Mouse (Mus musculus): Measurements from ENCODE around the gene Leprot.

Gene Leprot

DNA sequence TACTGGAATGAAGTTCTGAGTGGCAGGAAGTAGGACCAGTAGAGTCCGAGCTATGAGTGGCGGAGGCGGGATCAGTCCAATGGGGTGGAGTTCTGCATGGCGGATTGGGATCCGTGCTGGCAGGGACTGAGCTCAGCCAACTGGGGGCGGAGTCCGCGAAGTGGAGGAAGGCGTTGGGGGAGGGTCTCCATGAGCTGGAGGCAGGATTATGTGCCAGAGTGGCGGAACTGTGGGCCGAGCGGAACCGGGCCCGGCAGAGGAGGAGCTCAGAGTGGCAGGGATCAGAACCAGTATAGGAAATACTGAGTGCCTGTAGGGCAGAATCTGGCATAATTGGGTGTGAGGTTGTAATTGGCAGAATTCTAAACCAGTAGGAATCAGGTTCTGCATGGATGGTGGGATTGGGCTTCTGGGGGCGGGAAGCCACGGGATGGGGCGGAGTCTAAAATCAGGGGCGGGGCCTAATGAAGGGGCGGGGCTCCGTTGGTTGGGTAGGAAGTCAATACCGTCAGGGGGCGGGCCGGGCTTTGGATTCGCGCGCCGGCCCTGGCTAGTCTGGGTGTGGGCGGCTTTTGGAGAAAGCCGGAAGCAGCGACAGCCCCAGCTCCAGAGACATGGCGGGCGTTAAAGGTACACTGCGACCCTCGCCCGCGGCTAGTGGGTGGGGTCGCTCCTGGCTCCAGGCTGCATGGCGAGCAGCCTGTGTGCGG, at the start of gene Leprot:
Gene Leprot, plus strand, starts transcription at position 523 of the 710 bp plus-strand sequence.
- peak; percentile 99 for DNase-seq (ENCODE audit: low spot score)

DNA sequence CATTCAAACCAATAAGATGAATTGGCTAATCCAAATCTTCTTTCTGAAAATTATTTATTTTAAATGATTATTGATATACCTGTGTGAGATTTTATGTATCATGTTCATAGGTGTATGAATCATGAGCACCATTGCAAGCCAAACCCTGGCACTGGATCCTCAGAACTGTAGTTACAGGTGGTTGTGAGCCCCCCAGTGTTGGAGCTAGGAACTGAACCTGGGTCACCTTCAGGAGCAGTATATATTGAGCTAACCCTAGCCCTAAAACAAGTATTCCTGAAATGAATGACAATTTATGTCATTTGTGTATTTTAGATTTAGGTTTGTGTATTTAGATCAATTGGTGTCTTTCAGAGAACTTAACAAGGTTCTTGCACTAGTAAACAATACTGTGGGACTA, 45.8 kb upstream of the Leprot start:
- no peak for DNase-seq (ENCODE audit: low spot score)

DNA sequence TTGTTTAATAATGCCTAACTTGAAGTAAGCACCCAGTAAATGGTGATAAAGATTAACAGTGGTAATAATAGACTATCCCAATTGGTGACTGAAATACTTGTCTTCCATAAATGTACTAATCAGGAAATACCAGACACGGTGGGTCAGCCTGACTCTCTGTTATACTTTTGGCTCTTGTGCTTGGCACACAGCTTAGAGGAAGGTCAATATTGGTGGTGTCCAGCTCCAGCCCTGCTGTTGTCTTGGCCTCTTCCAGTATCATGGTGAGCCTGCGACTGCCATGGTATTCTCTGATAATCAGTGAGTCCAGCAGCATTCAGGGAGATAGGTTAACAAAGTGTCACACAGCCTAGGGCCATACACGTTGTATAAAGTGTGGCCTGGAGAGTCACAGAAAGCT, 43.9 kb upstream of the Leprot start:
- no peak for DNase-seq (ENCODE audit: low spot score)

DNA sequence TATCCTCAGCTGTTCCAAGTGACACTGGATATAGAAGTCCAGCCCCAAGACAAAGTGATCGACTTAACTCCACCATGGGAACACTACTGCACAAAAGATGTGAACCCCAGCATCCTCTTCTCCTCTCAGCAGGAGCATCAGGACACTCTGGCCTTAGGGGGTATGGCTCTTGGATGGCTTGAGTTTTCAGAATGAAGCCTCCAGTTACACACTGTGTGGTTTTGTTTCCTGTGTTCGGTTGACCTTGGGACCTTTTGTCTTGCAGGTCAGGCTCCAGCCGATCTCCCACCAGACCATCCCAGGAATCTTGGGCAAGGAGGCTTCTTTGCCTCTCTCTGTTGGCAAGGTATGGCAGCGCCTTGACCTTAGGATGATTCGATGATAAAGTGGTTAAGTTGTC, 31.0 kb upstream of the Leprot start:
- DNase-seq (ENCODE audit: low spot score) = no peak

DNA sequence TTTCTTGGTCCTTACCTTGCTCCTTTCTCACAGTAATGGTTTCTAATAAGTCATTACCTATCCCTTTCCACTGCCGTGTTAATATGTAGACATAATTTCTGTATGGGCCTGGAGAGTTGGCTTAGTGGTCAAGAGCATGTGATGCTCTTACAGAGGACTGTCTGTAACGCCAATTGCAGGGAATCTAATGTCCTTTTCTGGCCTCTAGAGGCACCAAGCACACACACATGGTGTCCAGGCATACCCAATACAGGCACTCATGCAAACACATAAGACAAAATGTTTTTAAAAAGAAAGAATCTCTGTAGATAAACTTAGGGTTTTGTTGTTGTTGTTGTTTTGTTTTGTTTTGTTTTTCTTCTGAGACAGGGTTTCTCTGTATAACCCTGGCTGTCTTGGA, 29.8 kb upstream of the Leprot start:
- DNase-seq (ENCODE audit: low spot score) = no peak

DNA sequence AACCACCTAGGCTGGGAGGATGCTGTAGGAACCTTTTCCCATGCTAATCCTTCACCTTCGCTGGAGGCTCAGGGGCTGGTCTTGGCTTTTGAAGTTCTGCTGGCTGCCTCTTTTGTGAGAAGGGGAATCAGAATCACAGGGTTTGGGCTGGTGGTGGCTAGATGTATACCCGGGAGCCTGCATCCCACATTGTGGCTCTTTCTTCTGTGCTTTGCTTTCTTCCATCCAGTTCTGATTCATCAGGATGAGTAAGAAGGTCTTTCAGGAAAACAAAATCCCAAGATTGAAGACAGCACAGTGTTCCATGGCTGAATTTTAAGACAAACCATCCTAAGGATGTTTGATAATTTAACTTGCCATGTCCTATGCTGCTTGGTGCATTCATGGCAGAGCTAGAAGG, 27.3 kb upstream of the Leprot start:
- DNase-seq (ENCODE audit: low spot score) = no peak

DNA sequence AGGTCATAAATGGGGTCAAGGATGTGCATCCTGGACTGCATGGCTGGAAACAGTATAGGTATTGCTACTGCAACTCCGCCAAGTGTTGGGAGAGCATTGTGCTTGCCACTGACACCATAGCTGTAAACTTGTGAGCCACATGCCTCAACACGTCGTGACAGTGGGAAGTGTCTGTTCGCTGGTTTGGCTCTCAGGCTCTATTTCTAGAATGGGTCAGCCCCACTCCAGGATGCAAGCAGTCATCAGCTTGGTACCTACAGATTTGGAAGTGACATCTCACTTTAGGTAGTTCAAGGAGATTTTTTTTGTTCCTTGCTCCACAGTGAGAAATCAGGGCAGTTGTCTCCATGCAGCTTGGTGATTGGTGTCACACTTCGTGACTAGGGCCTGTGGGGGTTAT, 26.3 kb upstream of the Leprot start:
- DNase-seq (ENCODE audit: low spot score) = no peak

DNA sequence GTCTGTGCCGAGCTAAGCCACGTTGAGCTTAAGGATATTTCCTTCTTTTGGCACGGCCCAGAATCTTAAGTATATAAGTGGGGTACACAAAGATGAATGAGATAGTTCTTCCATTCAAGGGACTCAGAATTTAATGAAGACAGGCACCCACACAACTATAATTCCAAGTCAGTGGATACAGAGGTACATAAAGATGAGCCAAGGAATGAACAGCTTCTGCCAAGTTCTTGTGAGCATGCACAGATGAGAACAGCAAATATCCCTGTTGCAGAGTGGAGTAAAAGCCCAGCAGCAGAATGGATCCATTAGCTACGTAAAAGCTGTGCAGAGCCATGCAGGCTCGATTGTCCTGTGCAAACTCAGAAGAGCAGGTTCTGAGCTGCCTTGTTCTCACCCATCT, 22.2 kb upstream of the Leprot start:
- no peak for DNase-seq (ENCODE audit: low spot score)

DNA sequence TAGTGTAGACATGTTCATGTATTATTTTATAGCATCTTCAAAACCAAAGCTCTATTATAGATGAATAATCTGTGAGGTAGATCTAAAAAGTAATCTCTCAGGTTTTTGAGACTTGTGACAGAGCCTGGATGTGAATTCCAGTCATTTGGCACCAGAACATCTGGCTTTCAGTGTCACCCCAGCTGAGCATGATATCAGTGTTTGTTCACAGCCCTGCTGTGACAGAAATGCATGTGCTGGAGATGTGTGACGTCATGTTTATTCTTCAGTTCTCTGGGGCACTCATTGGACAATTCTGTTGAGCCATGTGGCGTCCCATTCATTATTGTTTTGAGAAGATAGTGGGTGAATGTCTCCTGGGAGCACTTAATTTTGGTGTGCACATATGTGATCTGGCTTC, 11.9 kb upstream of the Leprot start:
- no peak for DNase-seq (ENCODE audit: low spot score)

DNA sequence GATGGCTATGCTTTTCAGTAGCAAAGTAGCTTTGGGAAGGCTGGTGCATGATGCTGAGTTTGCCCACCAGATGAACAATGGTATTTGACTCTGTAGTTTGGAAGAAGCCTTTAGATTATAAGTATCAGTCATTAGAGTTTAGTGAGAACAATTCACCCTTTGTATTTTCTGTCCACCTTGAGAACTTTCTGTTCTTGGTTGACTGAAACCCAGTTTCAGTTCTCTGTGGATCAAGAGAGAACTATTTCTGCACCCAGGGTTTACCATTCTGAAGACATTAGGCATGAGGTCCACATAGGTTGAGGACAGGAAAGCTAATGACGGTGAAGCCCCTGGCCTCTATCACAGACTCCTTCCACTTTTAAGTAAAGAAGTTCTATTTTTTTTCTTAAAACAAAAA, 10.0 kb upstream of the Leprot start:
- no peak for DNase-seq (ENCODE audit: low spot score)

DNA sequence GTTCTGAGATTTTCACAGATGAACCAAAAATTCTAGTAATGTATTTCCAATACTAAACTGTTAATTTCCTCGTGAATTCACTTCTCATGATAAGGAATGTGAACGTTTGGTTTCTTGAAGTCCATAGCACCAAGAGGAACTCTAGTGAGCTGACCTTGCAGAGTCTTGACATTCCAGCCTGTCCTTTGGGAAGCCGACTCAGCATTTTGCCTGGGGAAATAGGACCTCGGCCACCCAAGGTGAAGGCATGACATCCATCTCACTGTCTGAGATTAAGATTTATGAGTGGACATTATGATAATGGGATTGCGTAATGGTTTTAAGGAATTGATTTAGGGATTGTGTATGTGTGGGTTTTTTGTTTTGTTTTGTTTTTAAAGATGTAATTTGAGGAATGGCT, 6.9 kb upstream of the Leprot start:
- DNase-seq (ENCODE audit: low spot score) = no peak

DNA sequence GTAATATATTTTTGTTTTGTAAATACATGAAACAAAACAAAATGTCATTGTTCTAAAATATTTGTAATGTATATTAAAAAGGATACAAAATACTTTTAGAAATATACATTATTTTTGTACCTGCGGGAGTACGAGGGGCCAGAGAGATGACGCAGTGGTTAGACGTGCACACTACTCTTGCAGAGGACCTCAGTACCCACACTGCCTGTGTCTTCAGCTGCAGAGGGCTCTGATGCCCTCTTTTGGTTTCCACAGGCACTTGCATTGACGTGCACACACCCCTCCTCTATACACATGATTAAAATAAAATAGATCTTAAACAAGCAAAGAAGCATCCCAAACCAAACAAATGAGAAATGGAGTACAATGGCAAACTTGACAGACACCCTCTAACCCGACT, 4.8 kb upstream of the Leprot start:
- DNase-seq (ENCODE audit: low spot score) = no peak

DNA sequence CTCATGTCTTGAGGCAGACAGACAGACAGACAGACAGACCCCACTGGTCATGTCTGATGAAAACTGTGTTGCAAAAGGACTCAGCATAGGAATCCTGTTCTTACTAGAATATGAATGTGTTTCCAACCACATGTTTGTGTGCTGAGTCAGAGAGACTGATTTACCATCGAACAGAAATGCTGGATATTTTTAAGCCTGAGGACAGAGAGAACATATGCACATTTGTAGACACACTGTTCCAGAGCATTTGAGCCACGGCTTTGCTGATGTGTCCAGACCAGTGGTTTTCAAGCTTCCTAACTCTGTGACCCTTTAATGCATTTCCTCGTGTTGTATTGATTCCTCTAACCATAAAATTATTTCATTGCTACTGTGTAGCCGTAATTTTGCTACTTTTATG, 4.3 kb upstream of the Leprot start:
- DNase-seq (ENCODE audit: low spot score) = no peak

DNA sequence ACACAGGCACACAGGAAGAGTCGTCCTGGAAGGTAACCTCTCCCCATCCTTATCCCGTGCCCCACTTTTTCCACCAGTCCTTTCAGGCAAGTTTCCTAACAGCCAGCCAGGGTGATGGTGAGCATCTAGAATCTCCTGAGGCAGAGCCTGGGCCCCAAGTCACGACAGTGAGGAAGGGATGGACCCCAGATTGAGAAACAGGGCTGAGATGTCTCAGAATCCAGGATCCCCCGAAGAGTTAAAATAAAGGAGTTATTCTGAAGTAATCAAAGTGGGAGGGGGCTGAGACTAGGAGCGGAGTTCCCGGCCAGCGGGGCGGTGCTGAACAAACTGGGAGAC, 692 bp upstream of the Leprot start:
- DNase-seq (ENCODE audit: low spot score) = no peak

DNA sequence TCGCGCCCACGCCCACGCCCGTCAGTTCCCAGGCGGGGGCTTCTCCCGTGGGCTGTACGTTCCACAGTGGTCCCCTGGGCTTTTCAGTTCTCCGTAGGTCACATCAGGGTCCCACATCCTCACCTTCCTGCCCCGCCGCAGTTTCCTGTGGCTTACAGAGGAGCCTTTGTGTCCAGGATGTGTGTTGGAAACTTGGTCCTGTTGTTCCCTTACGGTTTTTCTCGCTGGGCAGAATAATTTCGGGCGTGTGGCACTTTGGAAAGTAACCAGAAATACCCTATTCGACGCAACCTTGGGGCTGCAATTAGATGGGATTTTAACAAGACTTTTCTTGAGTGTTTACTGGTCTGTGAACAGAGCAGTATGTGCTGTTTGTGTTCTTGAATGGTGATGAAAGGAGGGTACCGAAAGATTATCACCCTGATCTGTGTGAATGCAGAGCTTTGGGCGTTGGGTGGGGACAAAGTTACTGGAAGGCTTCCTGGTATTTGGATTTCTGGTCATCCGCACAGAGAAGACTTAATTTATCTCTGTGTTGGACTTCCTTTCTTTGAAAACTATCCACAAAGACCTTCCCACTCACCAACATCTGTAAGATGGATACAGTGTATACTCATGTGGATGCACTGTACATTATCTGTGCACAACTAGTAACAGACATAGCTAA, 591 bp downstream of the Leprot start:
- peak; percentile 49 for DNase-seq (ENCODE audit: low spot score)

DNA sequence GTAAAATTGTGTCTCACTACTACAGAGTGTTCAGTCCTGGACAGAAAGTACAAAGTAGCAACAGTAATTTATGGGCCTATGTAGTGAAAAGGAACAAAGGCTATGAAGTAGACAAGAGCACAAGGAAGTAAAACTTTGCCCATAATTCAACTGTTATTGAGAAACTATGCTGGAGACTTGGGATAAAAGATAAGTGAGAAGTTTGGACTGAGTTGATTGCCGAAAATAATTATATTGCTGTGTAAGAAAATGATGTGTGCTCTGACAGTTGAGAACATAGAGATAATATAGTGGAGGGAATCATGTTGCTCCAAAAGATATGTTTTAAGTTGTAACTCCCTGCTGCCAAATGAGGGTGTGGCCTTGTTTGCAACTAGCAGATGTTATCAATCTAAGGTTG, 1.2 kb downstream of the Leprot start:
- peak; percentile 17 for DNase-seq (ENCODE audit: low spot score)

DNA sequence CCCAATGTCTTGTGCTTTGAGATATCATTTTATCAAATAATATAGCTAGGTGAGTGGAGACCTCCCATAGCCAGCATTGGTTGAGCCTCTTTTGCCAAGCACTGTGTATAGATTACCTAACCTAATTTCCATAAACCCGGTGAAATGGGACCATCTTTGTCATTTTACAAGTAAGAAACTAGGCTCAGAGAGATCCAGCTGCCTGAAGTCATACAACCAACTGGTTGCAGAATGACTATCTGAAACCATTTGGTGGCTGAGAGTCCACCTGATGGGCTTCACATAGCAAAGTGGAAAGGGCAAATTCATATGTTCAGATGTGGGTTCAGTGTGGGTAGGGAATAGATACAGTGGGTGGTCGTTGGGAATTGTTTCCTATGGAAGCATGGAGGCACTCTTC, 3.4 kb downstream of the Leprot start:
- DNase-seq (ENCODE audit: low spot score) = no peak

DNA sequence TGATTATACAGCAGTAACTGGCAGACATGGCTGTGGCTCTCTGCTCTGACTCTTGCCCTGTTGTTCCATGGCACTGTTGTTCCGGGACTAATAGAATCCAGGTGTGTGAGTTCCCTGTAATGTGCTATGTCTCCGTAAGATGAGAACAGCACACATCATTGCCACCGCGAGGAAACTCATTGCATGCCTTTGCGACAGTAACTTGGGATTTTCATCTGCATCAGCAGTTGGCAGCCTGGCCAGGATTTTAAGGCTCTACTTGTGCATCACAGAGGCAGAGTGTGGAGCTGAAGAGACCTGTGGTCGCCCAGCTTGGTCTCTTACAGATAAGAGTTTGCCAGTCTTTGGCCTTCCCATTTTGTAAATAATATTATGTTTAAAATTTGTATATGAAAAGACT, 6.7 kb downstream of the Leprot start:
- DNase-seq (ENCODE audit: low spot score) = no peak

DNA sequence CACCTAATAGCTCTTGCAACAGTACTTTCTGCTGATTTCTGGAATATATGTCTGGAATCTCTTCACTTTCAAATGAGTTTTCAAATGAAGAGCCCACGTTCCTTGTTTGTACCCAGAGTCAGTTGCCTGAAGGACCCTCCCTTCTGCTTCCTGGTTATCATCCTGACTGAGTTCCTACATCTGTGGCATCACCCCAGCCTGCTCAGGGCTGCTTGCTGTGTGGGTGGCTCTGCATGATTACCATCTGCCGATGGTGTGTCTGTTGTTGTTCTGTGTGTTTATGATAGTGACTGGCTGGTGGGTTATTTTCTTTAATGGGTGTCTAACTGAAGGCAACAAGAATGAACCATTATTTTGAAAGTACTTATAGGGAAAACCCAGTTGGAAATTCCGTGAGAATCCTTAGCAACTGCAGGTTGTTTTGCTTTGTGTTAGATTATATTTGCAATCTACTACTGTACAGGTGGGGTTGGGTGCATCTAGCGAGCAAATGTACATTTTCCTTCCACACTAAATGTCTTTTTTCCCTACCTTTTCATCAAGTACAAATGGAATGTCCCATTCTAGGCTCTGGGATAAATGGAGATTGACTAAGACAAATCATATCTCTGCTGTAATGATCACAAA, 7.4 kb downstream of the Leprot start:
- no peak for DNase-seq (ENCODE audit: low spot score)

DNA sequence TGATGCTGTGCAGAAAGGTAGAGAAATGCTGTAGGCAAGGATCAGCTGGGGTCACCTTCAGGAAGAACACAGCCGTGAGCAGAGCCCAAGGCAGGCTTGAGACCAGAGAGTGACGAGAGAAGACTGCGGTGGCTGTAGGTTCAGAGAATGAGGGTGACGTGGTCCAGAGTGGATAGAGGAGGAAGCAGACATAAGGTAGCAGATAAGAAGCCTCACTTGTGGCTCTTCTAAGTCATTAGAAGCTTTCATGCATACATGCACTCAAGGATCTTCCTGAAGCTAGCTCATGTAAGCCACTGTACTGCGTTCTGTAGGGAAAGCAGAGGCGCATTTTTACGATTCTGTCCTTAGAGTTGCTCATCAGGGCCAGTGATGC, 7.9 kb downstream of the Leprot start:
- DNase-seq (ENCODE audit: low spot score) = no peak

DNA sequence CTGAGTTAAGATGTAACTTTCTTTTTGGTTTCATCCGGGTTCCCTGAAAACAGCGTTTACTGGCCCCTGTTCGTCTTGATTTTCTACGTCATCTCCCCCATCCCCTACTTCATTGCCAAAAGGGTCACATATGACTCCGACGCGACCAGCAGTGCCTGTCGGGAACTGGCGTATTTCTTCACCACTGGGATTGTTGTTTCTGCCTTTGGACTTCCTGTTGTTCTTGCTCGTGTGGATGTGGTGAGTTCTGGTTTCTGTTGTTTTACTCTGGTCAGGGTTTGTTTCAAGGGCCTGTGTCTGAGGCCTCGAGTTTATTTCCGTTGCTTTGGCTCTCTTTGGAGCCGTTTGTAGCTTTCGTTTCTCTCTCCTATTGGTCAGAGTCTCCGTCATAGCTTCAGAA, 8.5 kb downstream of the Leprot start:
- no peak for DNase-seq (ENCODE audit: low spot score)

DNA sequence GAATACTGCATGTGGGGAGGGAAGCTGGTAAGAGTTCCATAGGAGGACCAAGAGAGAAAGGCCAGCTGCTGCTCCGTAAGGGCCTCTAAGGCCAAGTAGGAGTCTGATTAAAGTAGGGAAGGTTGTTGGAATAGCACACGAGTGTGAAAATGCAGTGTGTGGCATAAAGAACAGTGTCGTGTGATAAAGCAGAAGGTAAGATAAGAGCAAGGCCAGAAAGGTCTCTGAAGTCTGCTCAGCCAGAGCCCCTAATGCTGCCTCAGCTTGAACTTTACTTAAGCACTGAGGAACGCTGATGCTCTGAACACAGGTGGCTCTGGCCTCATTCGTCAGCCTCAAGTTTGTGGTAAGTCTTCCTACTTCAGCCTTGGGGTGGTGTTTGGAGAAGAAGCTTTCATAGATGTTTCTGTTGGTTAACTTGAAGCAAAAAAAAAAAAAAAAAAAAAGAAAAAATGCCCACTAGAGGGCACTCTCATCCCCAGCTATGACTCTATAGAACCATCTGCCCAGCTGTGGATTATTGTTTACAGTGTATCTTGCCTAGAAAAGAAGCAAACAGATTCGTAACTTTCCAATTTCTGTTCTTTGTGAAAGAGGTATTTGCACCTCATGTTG, 9.5 kb downstream of the Leprot start:
- peak; percentile 58 for DNase-seq (ENCODE audit: low spot score)

DNA sequence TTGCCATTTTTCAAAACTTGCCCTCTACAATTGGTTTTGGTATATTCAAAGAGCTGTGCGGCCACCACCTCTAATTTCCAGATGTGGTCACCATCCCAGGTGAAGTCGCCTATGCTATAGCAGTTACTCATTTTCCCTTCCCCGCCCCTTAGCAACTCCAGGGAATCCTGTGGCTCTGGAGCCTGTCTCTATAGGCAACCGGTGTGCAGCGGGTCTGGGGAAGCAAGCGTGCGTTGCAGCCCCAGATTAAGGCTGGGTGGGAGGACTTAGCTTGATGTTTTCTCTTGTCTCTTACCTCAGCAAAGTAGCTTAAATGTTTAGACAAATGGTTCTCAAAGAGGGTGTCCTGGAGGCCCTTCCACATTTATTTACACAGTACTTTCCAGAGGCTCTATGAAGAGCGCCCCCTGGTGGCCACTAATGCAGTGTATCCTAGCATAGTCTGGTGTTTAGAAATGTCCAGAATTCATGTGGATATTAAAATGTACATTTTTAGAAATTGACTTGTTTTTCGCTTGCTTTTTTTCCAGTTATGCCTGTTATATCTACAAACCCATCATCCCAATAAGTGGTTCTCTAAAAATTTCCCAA, 16.7 kb downstream of the Leprot start:
- peak; percentile 44 for DNase-seq (ENCODE audit: low spot score)

Data from adipocyte (in vitro differentiated cells).